Mouse (Mus musculus) large intestine, adult 2 months (tissue): ENCODE measurements around the gene Acvr1b. TPM values are rescaled to one million over a fixed set of nuclear protein-coding genes. Genes with fewer than 3 reads are reported as not detected.

Experiments used
- DNase-seq: peaks from one replicate; pipeline ENCODE4 v3.0.0-alpha.2; 2012; ENCODE audit warnings: low read depth, low spot score
- WGBS: fragments of 180-500 bp; shearing (Covaris S2); methylation state at CpG from one replicate; pipeline ENCODE4 v1.1.7; 2018; 5-methylcytosine and 5-hydroxymethylcytosine counted together
- polyA plus RNA-seq: library from polyadenylated mRNA; depleted of rRNA; stranded (reverse); fragments of >200 nt; gene quantifications from 2 replicates; pipeline ENCODE4 v1.2.3, GENCODE M21; 2012

Gene Acvr1b
- polyA plus RNA-seq, 1 experiment, result 31.7 TPM

- DNase-seq, result no peak
- WGBS, result 84% methylated on average over 4 of the region's 4 CpGs
Observed at GRCm38 (mm10) chr15:101171272-101171671, 2.6 kb upstream of the Acvr1b start.

GRCm38 (mm10) chr15:101172016-101172415 lies 1.9 kb upstream of the Acvr1b start:
- WGBS, result 56% methylated on average over 2 of the region's 2 CpGs
- DNase-seq, result no peak

- WGBS, result 2% methylated on average over 36 of the region's 46 CpGs
- DNase-seq, result no peak
Observed at GRCm38 (mm10) chr15:101174294-101175130, 645 bp downstream of the Acvr1b start.

- 9% methylated on average over 5 of the region's 5 CpGs for WGBS
- DNase-seq, result no peak
Observed at GRCm38 (mm10) chr15:101175131-101175460, 1.2 kb downstream of the Acvr1b start.

- no peak for DNase-seq
- 14% methylated on average over 17 of the region's 17 CpGs for WGBS
Observed at GRCm38 (mm10) chr15:101175613-101176283, 1.9 kb downstream of the Acvr1b start.

- DNase-seq, result no peak
- WGBS, result 8% methylated on average over 3 of the region's 3 CpGs
Observed at GRCm38 (mm10) chr15:101176284-101176680, 2.4 kb downstream of the Acvr1b start.

- WGBS, result 33% methylated on average over 8 of the region's 8 CpGs
- DNase-seq, result no peak
Observed at GRCm38 (mm10) chr15:101176795-101177691, 3.2 kb downstream of the Acvr1b start.

GRCm38 (mm10) chr15:101180363-101181105 lies 6.7 kb downstream of the Acvr1b start:
- 31% methylated on average over 15 of the region's 15 CpGs for WGBS
- DNase-seq, result no peak

GRCm38 (mm10) chr15:101181106-101181466 lies 7.2 kb downstream of the Acvr1b start:
- no peak for DNase-seq
- WGBS, result 25% methylated on average over 5 of the region's 5 CpGs

GRCm38 (mm10) chr15:101181500-101181899 lies 7.6 kb downstream of the Acvr1b start:
- no peak for DNase-seq
- WGBS, result 25% methylated on average over 4 of the region's 4 CpGs

GRCm38 (mm10) chr15:101182676-101183075 lies 8.8 kb downstream of the Acvr1b start:
- DNase-seq, result no peak
- WGBS, result 16% methylated on average over 5 of the region's 5 CpGs

- DNase-seq, result no peak
- 84% methylated on average over 8 of the region's 8 CpGs for WGBS
Observed at GRCm38 (mm10) chr15:101184300-101184699, 10.4 kb downstream of the Acvr1b start.

GRCm38 (mm10) chr15:101185549-101185948 lies 11.7 kb downstream of the Acvr1b start:
- DNase-seq, result no peak
- WGBS, result 88% methylated on average over 3 of the region's 3 CpGs

- WGBS, result 29% methylated on average over 5 of the region's 5 CpGs
- no peak for DNase-seq
Observed at GRCm38 (mm10) chr15:101187907-101188306, 14.0 kb downstream of the Acvr1b start.

GRCm38 (mm10) chr15:101189981-101190761 lies 16.3 kb downstream of the Acvr1b start:
- WGBS, result 50% methylated on average over 10 of the region's 10 CpGs
- DNase-seq, result no peak

- no peak for DNase-seq
- WGBS, result 37% methylated on average over 5 of the region's 5 CpGs
Observed at GRCm38 (mm10) chr15:101190762-101191150, 16.9 kb downstream of the Acvr1b start.

- WGBS, result 43% methylated on average over 13 of the region's 13 CpGs
- DNase-seq, result no peak
Observed at GRCm38 (mm10) chr15:101191459-101192259, 17.8 kb downstream of the Acvr1b start.

- DNase-seq, result no peak
- WGBS, result 53% methylated on average over 7 of the region's 7 CpGs
Observed at GRCm38 (mm10) chr15:101192260-101192640, 18.4 kb downstream of the Acvr1b start.
